Mouse (Mus musculus) neural tube, embryonic 15.5 days (tissue): ENCODE measurements at regions not wholly inside any gene's neighbourhood (a gene's known extent, or its start where the extent isn't known, plus 50 kb on each side); places are given as distances from the start of the nearest gene placed in this dataset.

ENCODE experiments used
- ATAC-seq: fragments of 200-750 bp; cut with Nextera tagmentation; 2 replicates; pipeline ENCODE4 v1.8.0; 2017; ENCODE audit warnings: mild to moderate bottlenecking, moderate TSS enrichment, moderate library complexity; ENCODE audit not compliant: low FRiP score
- H3K27ac ChIP-seq: fragments of 300-500 bp; sonication (generic); replicated peaks from 2 replicates; pipeline ENCODE4 v1.5.1; 2015; ENCODE audit warnings: mild to moderate bottlenecking, inconsistent platforms
- H3K27me3 ChIP-seq: fragments of 300-500 bp; sonication (generic); replicated peaks from 2 replicates; pipeline ENCODE4 v1.6.1; 2015; ENCODE audit warnings: inconsistent platforms
- H3K36me3 ChIP-seq: fragments of 300-500 bp; sonication (generic); 2 replicates; pipeline ENCODE4 v1.6.1; 2015; ENCODE audit warnings: inconsistent platforms
- H3K4me1 ChIP-seq: fragments of 300-500 bp; sonication (generic); 2 replicates; pipeline ENCODE4 v1.6.1; 2015; ENCODE audit warnings: inconsistent platforms
- H3K4me2 ChIP-seq: fragments of 300-500 bp; sonication (generic); 2 replicates; pipeline ENCODE4 v1.6.1; 2015; ENCODE audit warnings: inconsistent platforms, mild to moderate bottlenecking, moderate library complexity
- H3K4me3 ChIP-seq: fragments of 300-500 bp; sonication (generic); replicated peaks from 2 replicates; pipeline ENCODE4 v1.5.1; 2015; ENCODE audit warnings: mild to moderate bottlenecking, inconsistent platforms
- H3K9ac ChIP-seq: fragments of 300-500 bp; sonication (generic); replicated peaks from 2 replicates; pipeline ENCODE4 v1.6.1; 2015; ENCODE audit warnings: mild to moderate bottlenecking, inconsistent platforms
- H3K9me3 ChIP-seq: fragments of 300-500 bp; sonication (generic); replicated peaks from 2 replicates; pipeline ENCODE4 v1.6.1; 2016; ENCODE audit warnings: inconsistent platforms
- WGBS: fragments of 180-500 bp; shearing (Covaris S2); methylation state at CpG from one replicate; pipeline ENCODE4 v1.1.7; 2015; ENCODE audit warnings: mixed read lengths; 5-methylcytosine and 5-hydroxymethylcytosine counted together

- Histone ChIP-seq H3K4me2 (no peak overlapping the region), H3K27ac (no peak overlapping the region), H3K4me1 (0 out of 2 replicates have a peak, but pooled peaks cover 4% of the 10 kb centered on the region), H3K9ac (no peak overlapping the region), H3K36me3 (no peaks in the 10 kb centered on the region), H3K9me3 (no peaks in the 10 kb centered on the region), H3K27me3 (peaks cover 9% of the 10 kb centered on the region; the same call in 1 of the 2 replicates), H3K4me3 (no peak overlapping the region)
- 59% methylated on average over 8 of the region's 8 CpGs for WGBS
- no peak for ATAC-seq
These were observed 125.8 kb downstream of the Irx5 start for GRCm38 (mm10) chr8:92483055-92483765.

- Histone ChIP-seq H3K36me3 (no peaks in the 10 kb centered on the region), H3K9ac (no peak overlapping the region), H3K27me3 (no peaks in the 10 kb centered on the region), H3K9me3 (no peaks in the 10 kb centered on the region), H3K4me2 (no peak overlapping the region), H3K27ac (no peak overlapping the region), H3K4me1 (peaks cover 4% of the 10 kb centered on the region; the same call in 1 of the 2 replicates), H3K4me3 (no peak overlapping the region)
- no peak for ATAC-seq
- WGBS = 80% methylated on average over 8 of the region's 8 CpGs
These were observed 131.2 kb downstream of the Irx5 start for GRCm38 (mm10) chr8:92488526-92489159.

DNA sequence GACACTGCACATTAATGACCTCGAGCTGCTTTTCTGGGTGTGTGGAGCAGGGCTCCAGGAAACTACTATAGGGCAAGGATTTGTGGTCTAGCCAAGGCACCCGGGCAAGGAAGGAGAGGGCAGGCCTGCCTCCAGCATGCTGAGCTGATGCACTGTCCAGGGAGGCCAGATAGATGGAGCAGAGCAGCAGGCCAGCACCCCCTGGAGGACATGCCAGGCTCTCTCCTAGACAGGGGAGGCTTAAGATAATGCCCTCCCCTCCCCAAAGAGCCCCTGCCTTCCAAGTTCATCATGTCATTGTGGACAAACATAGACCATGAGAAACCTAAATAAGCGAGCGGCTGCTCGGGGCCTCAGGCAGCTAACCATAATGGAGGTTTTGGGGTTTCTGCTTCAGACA is 134.1 kb downstream of the Irx5 start:
- no peaks in the 10 kb centered on the region for H3K27me3 ChIP-seq
- no peak overlapping the region for H3K4me2 ChIP-seq
- ATAC-seq = no peak
- H3K36me3 ChIP-seq = no peaks in the 10 kb centered on the region
- H3K9me3 ChIP-seq = no peaks in the 10 kb centered on the region
- WGBS = 85% methylated on average over 5 of the region's 5 CpGs
- H3K9ac ChIP-seq = no peak overlapping the region
- peaks cover 3% of the 10 kb centered on the region; the same call in 1 of the 2 replicates for H3K4me1 ChIP-seq
- H3K27ac ChIP-seq = no peak overlapping the region
- H3K4me3 ChIP-seq = no peak overlapping the region

DNA sequence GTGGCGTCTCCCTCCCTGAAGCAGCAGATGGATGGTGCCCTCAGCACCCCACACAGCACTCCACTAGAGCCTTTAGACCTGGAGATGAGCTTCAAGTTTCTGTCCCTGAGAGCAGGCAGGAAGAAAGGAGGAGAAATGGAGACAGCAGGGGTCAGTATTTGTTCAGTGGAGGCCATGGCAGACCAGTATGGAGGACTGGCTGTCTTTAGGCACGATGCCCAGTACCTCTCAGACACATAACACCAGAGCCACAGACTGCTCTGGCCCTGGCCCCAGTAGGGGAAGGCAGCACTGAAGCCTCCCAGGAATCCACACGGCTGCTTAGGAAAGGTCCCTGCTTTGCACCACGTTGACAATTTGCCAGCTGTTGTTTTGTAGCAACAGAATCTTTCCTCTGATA is 136.0 kb downstream of the Irx5 start:
- no peaks in the 10 kb centered on the region for H3K36me3 ChIP-seq
- peaks cover 3% of the 10 kb centered on the region; the same call in 1 of the 2 replicates for H3K4me1 ChIP-seq
- no peaks in the 10 kb centered on the region for H3K9me3 ChIP-seq
- no peak overlapping the region for H3K9ac ChIP-seq
- no peak overlapping the region for H3K4me2 ChIP-seq
- 66% methylated on average over 4 of the region's 4 CpGs for WGBS
- H3K27me3 ChIP-seq = no peaks in the 10 kb centered on the region
- no peak for ATAC-seq
- no peak overlapping the region for H3K27ac ChIP-seq
- H3K4me3 ChIP-seq = no peak overlapping the region

DNA sequence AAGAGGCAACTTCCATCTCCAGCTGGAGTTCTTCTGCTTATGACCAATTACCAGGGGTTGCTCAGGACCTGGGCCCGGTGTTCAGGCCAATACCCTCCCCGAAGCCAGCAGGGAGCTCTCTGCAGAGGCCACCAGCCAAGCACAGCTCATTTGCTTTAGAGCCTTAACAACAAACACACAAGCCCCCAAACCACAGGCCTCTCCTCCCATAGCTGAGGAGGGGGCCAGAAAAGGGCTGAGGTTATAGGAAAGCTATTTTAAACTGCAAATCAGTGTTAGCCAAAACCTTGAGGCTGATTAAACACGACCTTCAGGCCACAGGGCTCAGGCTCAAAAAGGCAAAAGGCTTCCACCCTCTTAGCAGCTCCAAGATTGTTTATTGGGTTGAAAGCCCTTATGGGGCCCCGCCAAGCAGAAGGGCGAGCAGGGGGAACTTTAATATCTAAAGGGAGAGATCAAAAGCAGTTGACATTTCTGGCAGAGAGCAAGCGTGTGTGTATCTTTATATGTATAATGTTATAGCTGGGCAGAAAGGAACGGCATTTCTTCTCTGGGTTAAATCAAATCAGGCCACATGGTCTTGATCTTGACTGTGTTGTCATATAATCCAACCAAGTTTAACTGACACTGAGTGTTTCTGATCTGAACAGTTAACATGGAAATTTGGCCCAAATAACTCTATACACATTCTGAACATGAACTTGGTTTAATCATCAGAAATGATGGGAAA is 148.3 kb downstream of the Irx5 start:
- Histone ChIP-seq H3K9me3 (no peaks in the 10 kb centered on the region), H3K9ac (no peak overlapping the region), H3K4me1 (no peaks in the 10 kb centered on the region), H3K27ac (no peak overlapping the region), H3K27me3 (no peaks in the 10 kb centered on the region), H3K4me2 (no peak overlapping the region), H3K36me3 (no peaks in the 10 kb centered on the region), H3K4me3 (no peak overlapping the region)
- WGBS = 72% methylated on average over 7 of the region's 7 CpGs
- no peak for ATAC-seq

DNA sequence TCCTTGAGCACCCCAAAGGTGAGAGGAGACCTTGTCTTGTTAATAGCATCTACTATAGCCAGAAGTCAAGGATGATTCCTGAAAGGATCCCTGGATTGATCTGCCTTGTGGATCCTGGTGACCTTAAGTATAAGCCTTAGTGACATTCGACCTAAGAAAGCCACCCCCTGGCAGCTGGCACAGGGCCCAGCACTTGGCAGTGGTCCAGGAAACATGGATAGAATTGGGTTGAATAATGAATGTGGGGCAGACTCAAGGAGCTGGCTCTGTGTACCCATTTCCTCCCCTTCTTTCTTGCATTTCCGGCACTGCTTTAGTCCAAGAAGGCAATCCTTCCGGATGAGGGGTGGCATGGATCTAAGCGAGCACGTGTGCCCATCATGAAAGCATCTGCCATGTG is 149.0 kb downstream of the Irx5 start:
- no peaks in the 10 kb centered on the region for H3K27me3 ChIP-seq
- no peak overlapping the region for H3K9ac ChIP-seq
- no peak overlapping the region for H3K4me3 ChIP-seq
- H3K9me3 ChIP-seq = no peaks in the 10 kb centered on the region
- no peak for ATAC-seq
- no peak overlapping the region for H3K4me2 ChIP-seq
- WGBS = 77% methylated on average over 5 of the region's 5 CpGs
- H3K36me3 ChIP-seq = no peaks in the 10 kb centered on the region
- no peak overlapping the region for H3K27ac ChIP-seq
- H3K4me1 ChIP-seq = no peaks in the 10 kb centered on the region

DNA sequence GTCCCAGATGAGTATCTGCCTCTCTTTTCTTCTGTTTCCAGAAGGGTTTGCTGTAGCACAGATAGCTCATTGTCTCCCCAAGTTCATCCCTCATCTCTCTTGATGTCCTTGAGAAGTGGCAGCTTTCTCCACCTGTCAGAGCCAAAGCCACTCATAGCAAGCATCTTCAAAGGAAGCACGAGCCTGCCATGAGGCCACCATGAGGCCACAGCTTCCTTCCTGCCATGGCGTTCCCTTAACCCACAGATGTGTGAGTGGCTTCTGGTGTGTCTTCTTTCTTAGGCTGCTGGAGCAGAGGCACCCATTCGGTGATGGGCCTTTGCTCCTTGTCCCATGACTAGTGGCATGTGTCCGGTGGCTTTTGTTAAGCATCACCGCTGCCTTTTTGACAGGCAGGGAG is 149.5 kb downstream of the Irx5 start:
- no peaks in the 10 kb centered on the region for H3K4me1 ChIP-seq
- no peaks in the 10 kb centered on the region for H3K27me3 ChIP-seq
- H3K9me3 ChIP-seq = no peaks in the 10 kb centered on the region
- H3K4me2 ChIP-seq = no peak overlapping the region
- no peaks in the 10 kb centered on the region for H3K36me3 ChIP-seq
- ATAC-seq = no peak
- no peak overlapping the region for H3K4me3 ChIP-seq
- WGBS = 92% methylated on average over 5 of the region's 5 CpGs
- no peak overlapping the region for H3K9ac ChIP-seq
- no peak overlapping the region for H3K27ac ChIP-seq

- H3K36me3 ChIP-seq = no peaks in the 10 kb centered on the region
- ATAC-seq = no peak
- H3K27ac ChIP-seq = no peak overlapping the region
- H3K9ac ChIP-seq = no peak overlapping the region
- H3K9me3 ChIP-seq = no peaks in the 10 kb centered on the region
- WGBS = 81% methylated on average over 2 of the region's 2 CpGs
- no peak overlapping the region for H3K4me3 ChIP-seq
- no peaks in the 10 kb centered on the region for H3K4me1 ChIP-seq
- H3K27me3 ChIP-seq = no peaks in the 10 kb centered on the region
- H3K4me2 ChIP-seq = no peak overlapping the region
These were observed 158.0 kb downstream of the Irx5 start for GRCm38 (mm10) chr8:92515385-92515784.

DNA sequence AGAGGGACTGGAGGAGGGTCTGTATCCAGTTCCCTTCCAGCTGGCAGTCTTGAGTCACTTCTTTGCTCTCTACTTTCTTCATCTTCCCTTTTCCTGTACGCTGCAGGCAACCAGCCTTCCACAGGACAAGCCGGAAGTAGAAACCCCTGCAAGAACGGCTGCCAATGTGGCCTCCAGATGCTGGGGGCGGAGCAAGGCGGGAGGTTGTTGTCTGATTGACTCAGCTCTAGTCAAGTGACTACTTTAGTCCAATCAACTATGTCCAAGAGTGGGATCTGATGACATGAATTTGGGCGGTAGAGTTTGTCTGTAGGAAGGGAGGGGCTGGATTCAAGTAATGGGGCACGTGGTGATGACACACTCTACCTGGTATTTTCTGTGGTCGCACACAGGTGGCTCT is 156.1 kb upstream of the Irx6 start:
- Histone ChIP-seq H3K4me3 (no peak overlapping the region), H3K4me2 (no peak overlapping the region), H3K9me3 (no peaks in the 10 kb centered on the region), H3K4me1 (no peaks in the 10 kb centered on the region), H3K9ac (no peak overlapping the region), H3K27me3 (no peaks in the 10 kb centered on the region), H3K36me3 (no peaks in the 10 kb centered on the region), H3K27ac (no peak overlapping the region)
- ATAC-seq = no peak
- 93% methylated on average over 8 of the region's 8 CpGs for WGBS

DNA sequence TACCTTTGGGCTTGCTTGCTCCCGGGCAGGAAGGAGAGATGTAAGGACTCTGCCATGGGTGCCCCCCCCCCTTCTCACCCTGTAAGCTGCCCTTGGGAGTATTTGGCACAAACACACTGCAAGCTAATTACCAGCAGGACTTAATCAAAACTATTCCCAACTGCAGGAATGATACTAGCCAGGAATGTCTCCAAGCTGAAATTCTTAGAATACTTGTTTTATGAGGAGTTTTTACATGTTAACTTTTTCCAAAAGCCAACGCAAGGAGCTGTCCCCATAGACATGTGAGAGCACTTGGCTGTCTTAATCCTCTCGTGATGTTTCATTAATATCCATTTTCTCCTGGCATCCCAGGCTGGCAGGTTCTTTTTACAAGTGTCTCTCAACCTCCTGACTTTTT is 155.6 kb upstream of the Irx6 start:
- Histone ChIP-seq H3K27me3 (no peaks in the 10 kb centered on the region), H3K9ac (no peak overlapping the region), H3K4me1 (no peaks in the 10 kb centered on the region), H3K36me3 (no peaks in the 10 kb centered on the region), H3K4me3 (no peak overlapping the region), H3K27ac (no peak overlapping the region), H3K9me3 (no peaks in the 10 kb centered on the region), H3K4me2 (no peak overlapping the region)
- no peak for ATAC-seq
- WGBS = 82% methylated on average over 3 of the region's 3 CpGs

DNA sequence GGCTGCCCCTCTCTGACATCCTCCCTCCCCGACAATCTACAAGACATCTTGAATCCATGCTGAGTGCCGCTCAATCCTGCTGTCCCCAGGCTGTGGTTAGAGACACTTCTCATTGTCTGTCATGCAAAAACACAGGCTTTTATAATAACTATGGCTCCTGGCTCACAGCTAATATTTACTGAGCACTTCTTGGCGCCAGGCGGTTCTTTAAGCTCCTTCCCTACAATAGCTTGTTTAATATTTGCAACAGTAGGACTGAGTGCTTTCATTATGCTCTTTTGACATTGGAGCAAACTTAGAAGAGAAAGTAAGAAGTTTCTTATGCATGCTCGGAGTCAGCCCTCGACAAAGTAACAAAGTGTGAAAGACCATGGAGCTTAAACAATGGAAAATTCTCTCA is 151.6 kb upstream of the Irx6 start:
- Histone ChIP-seq H3K27ac (no peak overlapping the region), H3K9me3 (no peaks in the 10 kb centered on the region), H3K4me2 (no peak overlapping the region), H3K36me3 (no peaks in the 10 kb centered on the region), H3K9ac (no peak overlapping the region), H3K27me3 (no peaks in the 10 kb centered on the region), H3K4me3 (no peak overlapping the region), H3K4me1 (no peaks in the 10 kb centered on the region)
- no peak for ATAC-seq
- WGBS = 87% methylated on average over 6 of the region's 6 CpGs

GRCm38 (mm10) chr8:92529756-92530155 is 144.3 kb upstream of the Irx6 start:
- WGBS = 77% methylated on average over 11 of the region's 11 CpGs
- Histone ChIP-seq H3K4me1 (0 out of 2 replicates have a peak, but pooled peaks cover 2% of the 10 kb centered on the region), H3K9me3 (no peaks in the 10 kb centered on the region), H3K4me3 (no peak overlapping the region), H3K27me3 (no peaks in the 10 kb centered on the region; the same call in 1 of the 2 replicates), H3K4me2 (no peak overlapping the region), H3K27ac (no peak overlapping the region), H3K36me3 (no peaks in the 10 kb centered on the region), H3K9ac (no peak overlapping the region)
- ATAC-seq = no peak
